Mouse (Mus musculus) adipocyte (in vitro differentiated cells): ENCODE measurements around the gene Ddhd1.

Experiments
- DNase-seq: peaks from one replicate; pipeline ENCODE4 v3.0.0-alpha.2; 2016; ENCODE audit warnings: low spot score

Gene Ddhd1

DNA sequence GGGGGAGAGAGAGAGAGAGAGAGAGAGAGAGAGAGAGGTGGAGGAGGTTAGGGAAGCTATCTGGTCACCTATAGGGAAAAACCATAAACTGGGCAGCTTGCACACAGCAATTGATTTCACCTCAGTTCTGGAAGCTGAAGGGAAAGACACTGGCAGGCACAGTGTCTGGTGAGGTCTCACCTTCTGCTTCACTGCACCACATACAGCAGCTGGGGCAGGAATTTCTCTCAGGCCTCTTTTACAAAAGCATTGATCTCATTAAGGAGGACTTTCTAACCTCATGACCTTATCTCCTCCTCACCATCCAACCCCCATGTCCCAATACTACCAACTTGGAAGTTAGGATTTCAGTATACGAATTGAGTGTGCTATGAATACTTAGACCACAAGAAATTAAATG, 13.2 kb downstream of the Ddhd1 start:
- no peak for DNase-seq

DNA sequence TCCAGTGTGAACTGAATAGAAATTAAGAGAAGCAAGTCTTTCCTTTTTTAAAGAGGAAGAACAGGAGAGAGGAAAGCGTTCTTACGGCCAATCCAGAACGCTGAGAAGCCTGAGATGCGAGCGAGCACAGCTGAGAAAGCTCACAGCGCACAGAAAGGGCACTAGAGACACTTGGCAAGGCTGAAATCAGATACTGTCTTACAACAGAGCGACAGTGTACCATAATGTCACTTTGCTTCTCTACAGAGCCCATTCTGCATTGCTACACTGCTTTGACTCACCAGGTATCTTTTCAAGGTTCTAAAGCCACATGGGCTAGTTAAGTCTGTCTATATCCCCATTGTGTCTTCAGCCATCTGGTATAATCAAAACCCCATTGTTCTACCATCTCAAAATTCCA, 13.7 kb downstream of the Ddhd1 start:
- DNase-seq: no peak

DNA sequence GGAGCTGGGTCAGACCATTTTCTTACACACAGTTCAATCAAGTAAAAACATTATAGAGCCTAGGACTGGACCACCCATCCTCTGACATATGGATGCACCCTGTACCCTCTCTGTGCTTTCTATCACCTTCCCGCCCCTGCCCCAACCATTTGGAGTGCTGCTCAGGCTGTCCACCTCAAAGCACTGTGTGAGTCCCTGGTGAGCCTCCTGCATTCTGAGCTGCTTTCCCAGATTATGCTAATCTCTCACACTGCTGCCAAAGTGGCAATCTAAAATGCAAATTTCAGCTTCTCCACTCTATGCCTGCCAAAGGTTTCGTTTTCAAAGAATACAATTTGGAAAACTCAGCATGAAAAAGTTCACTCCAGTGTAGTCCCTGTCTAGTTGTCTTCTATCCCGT, 14.5 kb downstream of the Ddhd1 start:
- no peak for DNase-seq

DNA sequence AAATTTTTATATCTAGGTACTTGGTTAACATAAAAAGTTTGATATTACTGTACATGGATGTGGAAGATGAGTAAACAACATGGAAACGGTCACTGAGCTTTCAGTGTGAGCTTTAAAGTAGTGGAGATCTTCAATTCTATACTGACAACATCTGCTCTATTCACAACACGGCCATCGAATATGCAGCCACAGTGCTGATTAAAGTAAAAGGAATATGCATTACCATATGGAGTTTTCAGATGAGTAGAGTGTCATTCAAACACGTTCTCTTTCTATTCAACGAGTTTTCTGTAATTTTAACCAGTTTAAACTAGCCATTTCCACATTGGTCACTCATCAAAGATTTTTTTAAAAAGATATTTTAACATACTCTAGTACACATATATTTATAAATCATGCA, 15.1 kb downstream of the Ddhd1 start:
- DNase-seq: no peak

DNA sequence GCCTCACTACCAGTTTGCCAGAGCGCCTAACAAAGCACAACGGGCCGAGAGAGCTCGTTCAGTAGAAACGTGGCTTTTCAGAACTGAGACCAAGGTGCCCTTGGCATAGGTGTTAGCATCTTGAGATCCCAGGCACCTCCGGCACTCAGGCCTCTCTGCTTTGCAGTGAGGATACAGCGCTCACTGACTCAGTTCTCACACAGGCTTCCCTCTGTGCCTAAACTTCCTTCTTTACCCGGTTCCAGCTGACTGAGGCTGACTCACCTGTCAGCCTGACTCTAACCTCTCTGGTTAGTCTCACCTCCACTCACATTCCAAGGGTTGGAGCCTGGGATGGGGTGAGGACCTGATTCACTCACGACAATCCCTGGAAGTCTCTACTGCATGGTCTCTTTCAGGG, 15.7 kb downstream of the Ddhd1 start:
- no peak for DNase-seq

DNA sequence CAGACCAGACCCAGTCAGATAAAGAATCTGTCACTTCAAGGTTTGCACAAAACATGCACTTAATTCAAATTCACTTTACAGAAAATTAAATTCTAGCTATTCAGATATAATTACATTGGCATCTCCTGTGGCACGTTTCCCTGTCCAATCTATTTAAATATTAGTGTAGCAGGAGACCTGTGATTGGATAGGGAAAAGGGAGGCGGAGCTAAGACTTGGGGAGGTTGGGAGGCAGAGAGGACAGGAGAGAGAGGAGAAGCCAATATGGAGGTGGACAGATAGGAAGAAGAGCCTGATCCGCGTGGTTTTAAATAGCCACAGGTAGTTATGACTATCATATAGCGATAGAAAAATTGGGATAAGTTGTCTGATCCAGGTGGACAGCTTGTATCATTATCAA, 19.2 kb downstream of the Ddhd1 start:
- no peak for DNase-seq

DNA sequence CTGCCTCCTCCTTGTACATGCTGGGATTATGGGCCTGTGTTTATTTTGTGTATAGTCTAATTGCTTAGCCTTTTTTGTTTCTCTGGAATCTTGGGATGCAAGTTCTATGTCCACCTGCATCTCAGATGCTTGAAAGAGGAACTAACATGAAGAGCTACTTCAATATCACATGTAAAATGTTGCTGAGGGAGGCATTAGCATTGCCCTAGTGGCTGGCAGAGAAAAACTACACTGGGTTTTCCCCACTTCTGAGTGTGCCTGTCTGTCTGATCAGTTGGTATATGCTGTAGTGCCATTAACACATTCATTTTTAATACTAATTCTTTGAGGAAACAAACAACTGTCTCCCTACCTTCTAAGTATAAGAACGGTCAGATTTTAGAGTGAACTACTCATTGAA, 22.4 kb downstream of the Ddhd1 start:
- no peak for DNase-seq

DNA sequence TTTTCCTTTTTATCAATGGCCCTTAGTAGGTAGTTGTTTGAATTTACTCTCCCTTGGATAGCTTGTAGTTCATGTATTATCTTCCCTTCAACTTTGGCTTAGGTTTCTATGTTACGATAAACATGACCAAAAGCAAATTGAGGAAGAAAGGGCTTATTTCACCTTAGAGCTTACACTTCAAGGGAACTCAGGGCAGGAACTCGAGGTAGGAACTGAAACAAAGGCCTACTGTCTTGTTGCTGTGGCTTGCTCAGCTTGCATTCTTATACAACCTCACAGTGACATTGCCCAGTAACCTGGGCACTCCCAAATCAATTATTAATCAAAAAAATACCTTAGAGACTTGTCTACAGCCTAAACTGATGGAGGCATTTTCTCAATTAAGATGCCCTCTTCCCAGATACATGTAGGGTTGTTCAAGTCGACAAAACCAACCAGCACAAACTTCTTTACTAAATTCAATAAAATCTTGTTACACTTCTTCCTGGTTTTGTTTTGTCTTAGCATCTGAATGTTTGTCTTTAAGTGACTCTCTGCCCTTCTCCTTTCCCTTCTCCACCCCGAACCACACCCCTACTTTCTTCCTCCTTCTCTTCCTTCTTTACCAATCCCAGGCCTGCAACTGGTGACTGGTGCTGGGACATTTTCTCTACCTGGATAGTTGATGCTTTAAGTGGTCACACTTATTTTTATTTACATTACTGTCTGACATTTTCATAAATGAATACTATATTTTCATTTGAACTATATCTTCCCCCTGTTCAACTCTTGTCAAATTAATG, 25.0 kb downstream of the Ddhd1 start:
- DNase-seq: no peak

DNA sequence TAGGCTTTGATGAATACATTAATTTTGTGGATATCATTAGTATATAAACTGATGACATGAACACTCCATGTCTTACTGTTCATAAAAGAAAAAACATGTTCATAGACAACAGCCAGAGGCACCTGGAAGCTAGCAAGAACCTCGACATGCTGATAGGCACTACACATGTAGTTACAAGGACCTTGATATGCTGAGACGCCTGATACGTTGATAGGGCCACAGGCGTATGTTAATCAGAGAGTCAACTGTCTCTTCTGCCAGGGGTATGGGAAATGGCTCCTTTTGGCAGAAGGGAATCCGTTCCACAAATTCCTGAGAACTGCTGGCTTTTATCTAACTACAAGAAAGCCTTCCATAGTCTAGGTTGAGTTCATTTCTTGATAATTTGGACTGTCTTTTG, 27.4 kb downstream of the Ddhd1 start:
- DNase-seq: no peak

DNA sequence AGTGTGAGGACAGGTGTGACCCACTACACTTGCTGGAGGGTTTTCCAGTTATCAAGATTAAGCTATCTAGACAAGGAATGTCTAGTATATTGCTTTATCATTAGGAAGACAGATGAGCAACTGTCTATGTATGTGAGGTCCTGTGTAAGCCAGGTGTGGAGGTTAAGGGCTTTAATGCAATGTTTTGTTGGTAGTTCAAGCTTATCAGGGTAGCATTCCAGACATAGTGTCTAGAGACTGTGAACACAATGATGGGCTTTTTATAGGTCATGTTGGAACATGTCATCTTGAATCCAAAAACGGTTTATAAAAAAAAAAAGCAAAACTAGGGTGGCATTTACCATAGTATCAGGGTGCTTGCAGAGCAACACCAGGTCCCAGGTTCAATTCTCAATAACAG, 28.0 kb downstream of the Ddhd1 start:
- DNase-seq: no peak

DNA sequence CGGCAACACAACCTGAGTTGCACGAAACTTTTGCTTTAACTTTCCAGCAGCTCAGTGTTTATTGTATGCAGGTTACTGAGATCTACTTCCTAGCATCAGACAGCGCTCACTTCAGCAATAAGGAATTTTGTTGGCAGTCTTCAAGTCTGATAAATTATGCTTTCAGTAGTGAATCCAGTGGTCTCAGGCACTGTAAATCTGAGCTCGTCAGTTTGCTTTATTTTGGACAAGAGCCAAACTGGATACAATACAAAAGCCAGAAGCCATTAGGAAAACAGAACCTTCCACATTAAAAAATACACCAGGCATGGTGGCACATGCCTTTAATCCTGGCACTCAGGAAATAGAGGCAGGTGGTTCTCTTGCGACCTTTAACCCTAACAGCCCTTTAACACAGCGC, 39.6 kb downstream of the Ddhd1 start:
- no peak for DNase-seq

DNA sequence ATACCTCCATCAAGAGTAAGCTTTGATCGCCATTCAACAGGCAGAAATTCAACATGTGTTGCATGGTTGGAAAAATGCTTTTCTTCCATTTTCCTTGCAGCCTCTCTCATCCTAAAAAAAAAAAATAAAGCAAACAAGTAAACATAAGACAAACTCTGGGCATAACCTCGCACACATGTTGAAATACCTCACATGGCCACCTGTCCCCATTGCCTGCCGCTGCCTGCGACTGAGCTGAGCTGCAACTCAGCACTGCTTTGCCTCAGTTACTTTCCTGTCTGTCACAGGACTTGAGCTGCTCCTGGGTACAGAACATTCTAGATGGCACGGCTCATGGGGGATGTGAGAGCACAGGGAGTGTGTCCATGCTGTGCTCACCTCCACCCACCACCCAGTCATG, 41.4 kb downstream of the Ddhd1 start:
- DNase-seq: no peak

DNA sequence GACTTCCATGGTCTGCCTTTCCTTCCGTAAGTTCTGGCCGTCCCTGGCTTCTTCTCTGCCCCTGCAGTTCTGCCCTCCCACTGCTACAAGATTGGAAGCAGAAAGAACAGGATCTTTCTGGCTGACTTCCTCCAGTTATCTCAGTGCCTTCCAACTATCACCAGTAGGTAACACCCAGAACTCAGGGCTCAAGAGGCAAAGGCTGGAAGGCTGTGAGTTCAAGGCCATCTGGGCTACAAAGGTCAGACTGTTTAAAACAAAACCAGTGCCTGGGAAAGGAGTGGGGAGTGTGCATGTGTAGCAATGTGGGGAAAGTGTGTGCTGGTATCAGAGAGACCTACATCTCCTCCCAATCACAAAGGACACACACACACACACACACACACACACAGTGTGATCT, 42.2 kb downstream of the Ddhd1 start:
- no peak for DNase-seq

DNA sequence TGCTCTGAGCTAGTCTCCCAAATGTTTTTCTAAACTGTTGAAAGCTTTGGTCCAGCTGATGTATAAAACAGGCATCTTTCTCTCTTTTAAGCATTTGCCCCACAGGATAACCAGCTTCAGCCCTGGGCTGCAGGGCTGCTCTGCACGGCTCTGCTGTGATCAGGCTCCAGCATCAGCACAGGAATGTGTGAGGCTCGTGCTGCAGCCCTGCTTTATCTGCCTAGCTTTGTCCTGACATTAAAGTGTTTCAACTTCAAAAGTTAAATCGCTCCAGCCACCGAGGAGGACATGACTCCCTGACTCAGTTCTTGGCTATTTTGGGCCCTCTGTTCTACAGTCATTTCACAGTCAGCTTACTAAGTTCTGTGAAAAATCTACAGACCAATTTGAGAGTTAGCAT, 43.1 kb downstream of the Ddhd1 start:
- DNase-seq: no peak

DNA sequence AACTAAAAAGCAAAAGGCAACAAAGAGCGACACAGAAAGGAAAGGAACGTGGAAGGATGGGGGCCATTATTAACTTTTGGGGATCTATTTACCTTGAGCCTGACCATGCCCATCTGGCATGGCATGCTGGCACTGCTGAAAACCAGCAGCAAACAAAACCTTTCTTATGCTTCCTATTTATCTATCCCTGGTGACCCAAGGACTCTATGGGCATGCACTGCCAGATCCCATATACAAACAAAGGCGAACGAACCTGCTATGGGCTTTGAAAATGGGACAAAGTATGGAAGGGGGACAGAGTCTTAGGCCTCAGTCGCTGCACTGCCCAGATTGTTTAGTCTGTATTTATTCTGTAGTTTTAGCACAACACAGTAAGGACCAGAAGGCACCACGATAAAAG, 43.5 kb downstream of the Ddhd1 start:
- no peak for DNase-seq

DNA sequence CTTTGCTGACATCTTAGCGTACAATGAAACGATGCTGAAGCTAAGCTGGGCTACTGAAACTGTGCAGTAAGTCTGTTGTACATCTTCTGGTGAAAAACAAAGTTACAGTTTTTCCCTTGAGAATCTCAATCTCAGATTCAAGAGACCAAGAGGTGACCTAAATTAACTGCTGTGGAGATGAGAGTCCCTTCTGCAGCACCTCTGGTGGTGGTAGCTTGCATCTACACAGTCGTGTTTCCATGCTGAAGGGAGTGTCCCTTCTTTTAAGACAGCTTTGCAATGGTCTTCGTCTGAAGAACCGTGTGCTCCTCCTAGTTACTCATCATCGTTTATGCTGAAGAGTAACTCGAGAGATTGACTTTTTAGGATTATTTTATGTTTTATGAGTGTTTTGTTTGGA, 46.3 kb downstream of the Ddhd1 start:
- no peak for DNase-seq

DNA sequence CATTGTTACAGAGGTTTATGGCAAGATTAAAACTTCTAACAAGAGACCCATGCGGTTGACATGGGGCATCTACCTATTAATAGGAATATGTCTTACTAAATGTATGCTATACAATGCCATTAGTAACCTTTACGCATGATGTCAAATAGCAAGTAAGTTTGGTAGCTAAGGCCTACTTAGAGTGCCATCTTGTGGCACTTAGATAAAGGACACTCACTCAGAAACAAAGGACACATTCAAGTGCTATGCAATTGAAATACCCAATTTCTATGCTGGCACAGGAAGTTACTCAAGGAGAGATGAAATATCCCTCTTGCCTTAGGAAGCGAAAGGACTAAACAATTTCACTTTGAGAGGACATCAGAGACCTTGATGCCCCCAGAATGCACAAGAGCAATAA, 55.9 kb downstream of the Ddhd1 start:
- peak; percentile 34 for DNase-seq

DNA sequence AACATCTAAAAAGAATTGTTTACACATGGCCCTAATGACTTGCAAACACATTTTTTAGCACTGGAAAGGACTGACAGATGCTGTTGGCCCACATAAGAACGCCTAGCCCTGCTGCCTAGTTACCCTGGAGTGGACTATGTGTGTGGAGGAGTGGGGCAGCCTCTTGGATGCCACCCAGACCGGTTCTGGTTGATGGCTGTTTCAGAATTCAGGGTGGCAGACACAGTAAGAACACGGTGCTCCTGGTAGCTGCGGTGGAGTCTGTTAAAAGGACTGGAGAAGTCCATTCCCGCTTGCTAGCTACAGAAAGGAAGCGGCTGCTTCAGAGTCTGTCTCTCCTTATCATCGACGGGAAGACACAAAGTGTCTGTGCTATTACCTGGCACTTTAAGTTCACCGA, 57.4 kb downstream of the Ddhd1 start:
- DNase-seq: peak; percentile 3

DNA sequence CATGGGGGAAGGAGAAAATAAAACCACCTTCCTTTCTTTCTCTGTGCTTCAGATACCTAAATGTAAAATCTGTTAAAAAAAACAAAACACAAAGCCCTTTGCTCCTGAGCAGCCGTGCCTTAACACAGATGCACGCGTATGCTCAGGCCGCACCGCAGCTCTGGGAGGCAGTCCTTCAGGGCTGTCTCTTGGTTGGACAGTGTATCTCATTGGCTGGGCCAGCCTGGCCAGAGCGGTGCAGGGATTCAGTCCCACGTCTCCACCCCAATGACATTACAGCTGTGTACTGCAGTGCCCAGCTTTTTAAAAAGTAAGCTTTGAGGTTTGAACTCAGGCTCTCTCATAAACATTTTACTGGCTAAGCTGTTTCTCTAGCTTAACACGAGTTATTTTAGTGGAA, 60.1 kb downstream of the Ddhd1 start:
- no peak for DNase-seq

DNA sequence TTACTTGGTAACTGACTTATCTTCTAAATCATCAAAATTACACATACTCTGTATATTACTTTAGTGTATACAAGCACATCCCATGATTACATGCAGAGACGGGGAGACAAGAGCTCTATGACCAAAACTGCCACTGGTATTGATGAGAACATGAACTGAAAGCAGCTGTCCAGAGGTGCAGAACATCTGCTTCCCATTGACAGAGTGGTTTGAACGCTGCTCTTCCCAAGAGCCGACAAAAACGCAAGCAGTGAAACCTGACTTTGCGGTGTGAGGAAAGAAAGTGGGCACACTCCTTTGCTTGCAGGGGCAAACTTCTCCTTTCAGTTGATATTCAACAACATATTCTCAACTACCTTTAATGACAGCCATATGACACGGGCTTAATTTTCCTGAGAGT, 64.7 kb downstream of the Ddhd1 start:
- DNase-seq: no peak

DNA sequence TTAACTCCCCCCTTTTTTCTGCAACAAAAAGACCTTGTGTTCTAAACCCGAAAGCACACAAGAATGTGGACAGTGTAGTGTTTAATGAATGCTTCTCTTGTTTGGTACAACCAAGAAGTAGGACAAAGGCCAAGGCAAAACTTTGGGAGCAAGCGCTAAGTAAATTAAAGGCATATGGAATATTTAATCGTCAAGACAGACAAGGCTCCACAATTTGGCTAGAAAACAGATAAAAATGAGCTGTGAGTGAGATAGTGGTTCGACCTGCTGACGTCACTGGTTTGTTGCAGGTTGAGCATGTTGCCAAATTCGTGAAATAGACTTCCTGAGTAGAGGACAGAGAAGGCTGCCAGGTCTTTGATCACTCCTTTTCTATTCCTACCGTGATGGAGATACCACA, 69.5 kb downstream of the Ddhd1 start:
- DNase-seq: peak; percentile 5

DNA sequence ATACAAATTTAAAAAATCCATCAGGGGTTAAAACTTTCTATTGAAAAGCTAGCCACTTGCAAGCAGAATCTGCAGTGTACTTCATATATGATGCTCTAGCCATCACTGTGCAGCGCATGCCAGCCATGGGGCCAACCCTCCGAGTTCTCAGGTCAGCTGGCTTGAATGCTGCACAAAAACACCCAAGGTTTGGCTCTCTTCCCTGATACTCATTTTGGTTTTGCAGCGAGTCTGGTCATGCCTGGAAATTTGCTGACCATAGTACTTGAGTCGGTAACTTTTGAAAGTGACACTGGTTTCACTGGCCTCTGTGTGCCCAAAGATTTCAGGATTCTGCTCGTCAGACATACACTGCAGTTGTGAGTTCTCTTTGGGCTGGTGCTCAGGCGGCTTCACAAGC, 70.4 kb downstream of the Ddhd1 start:
- no peak for DNase-seq

DNA sequence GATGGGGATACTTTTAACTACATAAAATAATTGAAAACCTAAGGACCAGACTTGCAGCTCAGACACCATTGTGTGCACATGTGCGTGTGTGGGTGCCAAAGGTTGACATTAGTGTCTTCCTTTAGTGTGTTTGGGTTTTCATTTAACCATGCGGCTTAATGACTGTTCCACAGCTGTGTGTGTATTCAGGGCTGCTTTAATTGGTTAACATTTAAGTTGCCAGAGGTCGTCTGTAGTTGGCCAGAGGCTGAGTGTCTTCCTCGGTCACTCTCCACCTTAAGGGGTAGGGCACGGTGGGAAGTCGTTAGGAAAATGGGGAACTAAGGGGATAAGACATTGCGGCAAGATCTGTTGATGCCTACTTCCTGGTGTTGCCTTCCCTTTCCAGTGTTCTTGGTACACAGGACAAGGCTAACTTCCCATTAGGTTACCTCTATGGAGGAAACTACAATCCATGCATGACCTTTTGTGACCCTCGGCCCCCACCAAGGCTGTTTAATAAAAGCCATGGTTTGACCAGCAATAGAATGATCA, 74.4 kb downstream of the Ddhd1 start:
- no peak for DNase-seq
